Mouse (Mus musculus): ENCODE results near the gene Tacr1.

Tacr1 gene

DNA sequence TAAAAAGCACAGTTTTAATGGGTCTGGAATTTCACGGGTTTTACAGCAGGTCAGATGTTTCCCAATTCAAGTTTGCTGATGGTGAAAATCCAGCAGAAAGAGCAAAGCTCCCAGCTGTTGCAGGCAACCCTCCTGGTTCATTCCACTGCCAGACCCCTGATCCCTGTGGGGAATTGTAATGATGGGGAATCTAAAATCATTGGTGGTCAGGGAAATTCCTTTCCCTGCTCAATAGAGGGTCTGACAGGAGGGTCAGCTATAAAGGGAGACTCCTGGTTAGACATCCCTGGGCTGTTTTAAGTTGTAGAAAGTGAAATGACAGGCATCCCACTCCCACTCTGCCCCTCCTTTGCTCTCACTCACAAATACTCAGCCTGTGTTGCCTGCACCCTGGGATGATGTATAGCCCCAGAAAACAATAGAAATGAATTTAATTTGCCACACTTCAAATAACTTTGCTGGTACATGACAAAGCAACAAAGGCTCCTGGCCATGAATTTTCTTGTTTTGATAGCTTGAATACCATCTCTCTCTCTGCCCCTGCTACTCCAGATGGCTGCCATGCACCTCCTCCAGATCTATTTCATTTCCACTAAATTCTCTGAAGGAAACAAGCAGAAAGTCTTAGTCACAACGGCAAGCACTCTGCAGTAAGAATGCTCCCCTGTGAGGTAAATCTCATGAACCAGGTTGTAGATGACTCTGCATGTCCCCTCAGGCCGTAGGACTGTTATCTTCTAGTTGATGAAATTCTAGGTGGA, 123.2 kb downstream of the Tacr1 start:
- no peak for DNase-seq (ENCODE audit: low spot score)

DNA sequence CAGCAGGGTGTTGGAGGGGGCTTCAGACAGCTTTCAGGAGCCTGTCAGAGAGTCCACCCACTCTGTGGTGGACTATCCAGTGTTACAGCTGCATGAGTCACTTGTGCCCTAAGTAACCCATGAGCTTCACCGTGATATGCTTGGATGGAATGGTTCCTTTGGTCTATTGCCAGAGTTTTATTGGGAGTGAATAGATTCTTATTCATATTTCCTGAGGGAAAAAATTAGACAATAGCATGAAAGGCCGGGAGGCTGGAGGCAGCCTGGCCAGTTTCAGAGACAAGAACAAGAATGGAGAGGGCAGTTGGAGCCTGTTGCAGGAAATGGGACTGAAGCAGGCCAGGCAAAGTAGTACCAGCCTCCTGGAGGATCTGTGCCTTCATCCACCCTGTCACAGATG, 126.5 kb downstream of the Tacr1 start:
- no peak for DNase-seq (ENCODE audit: low spot score)

DNA sequence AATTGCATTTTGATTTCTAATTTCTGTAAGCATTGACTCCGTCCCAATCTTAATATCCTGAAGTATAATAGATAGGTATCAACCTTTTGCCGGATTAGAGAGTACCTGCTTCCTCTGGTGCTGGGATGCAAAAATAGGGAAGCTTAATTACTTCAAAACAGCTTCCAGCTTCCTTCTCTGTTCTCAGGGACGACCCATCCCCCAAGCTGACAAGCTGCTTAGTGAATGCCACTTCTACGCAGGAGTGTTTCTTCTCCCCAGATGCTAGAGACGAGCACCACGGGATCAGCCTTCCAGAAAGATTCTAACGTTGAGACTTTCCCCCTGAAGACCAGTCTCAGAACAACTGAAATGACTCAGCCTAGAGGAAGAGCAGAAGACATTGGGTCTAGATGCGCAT, 134.5 kb downstream of the Tacr1 start:
- DNase-seq (ENCODE audit: low spot score): no peak

DNA sequence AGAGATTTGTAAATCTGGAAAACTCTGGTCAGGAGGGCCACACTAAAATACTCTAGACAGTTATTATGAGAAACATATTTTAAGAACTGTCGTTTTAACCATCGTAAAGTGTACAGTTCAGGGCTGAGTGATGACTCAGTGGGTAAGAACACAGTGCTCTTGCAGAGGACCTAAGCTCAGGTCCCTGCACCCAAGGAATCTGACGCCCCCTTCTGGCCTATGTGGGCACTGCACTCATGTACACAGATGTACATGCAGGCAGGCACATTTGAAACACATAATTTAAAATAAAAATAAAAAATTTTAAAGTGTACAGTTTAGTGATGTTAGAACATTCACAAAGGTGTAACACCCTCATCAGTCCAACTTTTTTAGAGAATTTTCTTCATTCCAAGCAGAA, 147.1 kb downstream of the Tacr1 start:
- no peak for DNase-seq (ENCODE audit: low spot score)

DNA sequence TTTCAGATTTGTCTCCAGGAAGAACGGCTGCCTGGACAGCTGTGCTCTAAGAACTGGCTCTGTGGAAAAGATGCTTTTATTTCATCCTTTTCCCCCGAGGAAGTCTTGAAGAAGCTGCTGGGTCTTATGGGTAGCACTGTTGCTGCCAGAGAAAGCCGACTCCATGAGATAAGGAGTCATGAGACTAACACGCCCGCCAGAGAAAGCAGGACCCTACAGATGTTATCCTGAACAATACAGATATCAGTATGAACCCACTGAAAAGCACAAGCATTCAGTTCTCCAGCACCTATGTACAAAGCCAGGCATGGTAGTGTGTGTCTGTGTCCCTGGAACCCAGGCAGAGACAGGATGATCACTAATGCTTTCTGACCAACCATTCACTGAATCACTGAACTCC, 173.3 kb downstream of the Tacr1 start:
- DNase-seq (ENCODE audit: low spot score): no peak

DNA sequence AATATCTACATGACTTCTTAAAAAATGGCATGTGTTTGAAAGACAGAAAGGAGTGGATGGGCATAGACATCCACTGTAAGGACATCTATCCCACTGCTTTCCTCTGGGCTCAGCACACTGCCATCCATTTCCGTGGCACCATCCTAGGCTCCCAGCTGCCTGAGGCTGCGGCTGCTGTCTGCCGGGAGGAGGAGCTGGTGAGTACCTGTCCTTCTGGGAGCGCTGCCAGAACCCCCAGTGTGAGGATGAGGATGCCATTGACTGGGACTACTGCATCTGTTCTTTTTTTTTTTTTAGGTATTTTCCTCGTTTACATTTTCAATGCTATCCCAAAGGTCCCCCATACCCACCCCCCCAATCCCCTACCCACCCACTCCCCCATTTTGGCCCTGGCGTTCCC, 183.3 kb downstream of the Tacr1 start:
- DNase-seq (ENCODE audit: low spot score): no peak

DNA sequence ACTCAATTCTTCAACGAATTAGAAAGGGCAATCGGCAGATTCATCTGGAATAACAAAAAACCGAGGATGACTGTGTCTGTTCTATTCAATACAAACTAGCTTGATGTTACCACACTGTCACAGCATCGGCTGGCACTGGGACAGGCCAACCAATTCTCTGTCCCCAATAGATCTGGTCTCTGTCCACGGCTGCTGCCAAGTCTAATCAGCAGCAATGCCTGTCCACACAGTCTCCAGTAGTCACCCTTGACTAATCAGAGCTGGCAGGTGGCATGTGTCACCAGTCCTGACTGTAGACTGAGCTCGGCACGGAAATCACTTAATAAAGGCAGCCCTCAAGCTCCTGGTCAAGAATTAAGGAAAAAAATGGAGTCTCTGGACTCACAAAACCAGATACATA, 187.3 kb downstream of the Tacr1 start:
- DNase-seq (ENCODE audit: low spot score): no peak

DNA sequence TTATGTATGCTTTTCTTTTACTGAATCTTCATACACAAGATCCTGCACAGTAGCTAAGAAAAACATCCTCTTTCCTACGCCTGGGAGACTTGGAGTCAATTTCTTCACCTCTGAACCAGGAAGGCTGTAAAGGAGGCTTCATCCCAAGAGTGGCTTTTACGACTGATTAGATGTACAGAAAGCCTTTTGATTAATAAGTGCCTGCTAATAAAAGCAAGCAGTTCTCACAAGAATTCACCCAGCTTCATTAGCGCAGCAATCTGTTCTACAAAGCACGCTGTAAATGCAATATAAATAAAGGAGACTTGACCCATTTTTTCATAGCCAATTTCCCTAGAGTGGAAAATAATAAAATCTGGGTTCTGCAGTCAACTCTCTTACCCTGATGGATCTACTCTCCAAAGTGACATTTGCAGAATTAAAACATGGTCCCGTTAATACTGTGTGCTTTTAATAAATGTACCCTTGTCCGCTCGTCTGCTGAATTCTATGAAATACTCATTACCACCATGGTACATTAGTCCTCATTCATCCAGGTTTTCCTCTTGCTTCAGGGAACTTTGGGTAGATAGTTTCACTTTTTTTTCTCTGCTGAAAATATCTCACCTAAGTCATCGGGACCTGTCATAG, 193.4 kb downstream of the Tacr1 start:
- DNase-seq (ENCODE audit: low spot score): peak; percentile 40

DNA sequence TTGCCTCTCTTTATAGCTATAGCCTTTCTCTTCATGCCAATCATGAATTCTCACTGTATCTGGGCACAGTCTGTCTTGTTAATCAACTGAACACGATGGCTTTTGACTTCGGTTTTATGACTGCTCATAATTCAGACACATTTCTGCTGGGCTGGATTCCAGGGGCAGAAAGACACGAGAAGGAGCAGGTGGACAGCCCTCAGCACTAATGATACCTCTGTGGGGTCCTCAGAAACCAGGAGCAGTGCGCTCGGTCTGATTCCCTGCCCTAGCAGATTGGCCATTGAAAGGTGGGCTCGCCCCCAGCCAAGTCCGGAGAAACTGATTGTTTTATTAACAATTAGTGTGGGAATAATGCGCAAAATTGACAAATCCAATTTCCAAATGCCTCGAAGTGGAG, 201.1 kb downstream of the Tacr1 start:
- DNase-seq (ENCODE audit: low spot score): no peak

DNA sequence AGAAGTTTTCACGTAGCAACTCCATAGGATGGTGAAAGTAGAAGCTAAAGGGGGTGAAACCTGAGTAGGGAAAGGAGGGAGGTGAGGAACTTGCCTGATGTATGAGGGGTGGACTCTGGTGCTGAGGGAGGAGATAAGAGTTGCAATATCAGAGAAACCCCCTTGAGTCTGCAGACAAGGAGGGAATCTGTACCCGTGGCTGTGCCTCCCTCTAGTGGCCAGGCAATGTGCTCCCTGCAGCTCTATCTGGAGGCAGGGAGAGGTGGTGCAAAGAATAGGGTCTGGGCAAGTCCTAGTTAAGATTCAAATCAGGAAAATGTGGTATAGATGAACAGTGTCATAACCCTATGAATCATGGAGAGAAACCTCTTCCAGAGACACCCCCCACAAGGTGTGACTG, 201.5 kb downstream of the Tacr1 start:
- peak; percentile 71 for DNase-seq (ENCODE audit: low spot score)

DNA sequence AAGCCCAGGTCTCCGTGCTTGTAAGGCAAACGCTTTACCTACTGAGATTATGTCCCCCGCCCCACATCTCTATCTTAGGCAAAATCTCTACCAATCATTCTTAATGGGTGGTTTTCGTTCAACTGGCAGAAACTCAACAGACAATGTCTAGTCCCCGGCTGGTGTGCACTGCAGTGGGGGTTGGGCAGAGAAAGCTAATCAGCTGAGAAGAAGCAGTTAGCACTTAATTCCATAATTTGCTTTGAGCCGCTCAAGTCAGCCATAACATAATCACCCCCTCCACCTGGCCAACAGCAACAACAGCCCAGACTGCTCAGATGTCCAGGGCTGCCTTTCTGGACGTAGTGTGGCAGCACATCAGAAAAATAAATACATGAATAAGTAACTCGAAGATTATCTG, 202.7 kb downstream of the Tacr1 start:
- DNase-seq (ENCODE audit: low spot score): peak; percentile 70

DNA sequence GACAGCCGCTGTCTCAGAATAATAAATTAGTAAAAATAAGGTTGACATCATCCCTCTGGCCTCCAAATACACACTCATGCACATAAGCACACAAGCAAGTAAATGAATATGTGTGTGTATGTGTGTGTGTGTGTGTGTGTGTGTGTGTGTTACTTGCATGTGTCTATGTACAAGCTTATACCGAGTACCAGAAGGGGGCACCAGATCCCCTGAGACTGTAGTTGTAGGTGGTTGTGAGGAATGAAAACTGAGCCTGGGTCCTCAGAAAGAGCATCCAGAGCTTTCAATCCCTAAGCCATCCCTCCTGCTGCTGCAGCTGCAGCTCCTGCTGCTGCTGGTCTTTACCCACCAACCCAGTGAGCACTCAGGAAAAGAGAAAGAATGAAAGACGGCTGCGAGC, 206.6 kb downstream of the Tacr1 start:
- DNase-seq (ENCODE audit: low spot score): no peak

DNA sequence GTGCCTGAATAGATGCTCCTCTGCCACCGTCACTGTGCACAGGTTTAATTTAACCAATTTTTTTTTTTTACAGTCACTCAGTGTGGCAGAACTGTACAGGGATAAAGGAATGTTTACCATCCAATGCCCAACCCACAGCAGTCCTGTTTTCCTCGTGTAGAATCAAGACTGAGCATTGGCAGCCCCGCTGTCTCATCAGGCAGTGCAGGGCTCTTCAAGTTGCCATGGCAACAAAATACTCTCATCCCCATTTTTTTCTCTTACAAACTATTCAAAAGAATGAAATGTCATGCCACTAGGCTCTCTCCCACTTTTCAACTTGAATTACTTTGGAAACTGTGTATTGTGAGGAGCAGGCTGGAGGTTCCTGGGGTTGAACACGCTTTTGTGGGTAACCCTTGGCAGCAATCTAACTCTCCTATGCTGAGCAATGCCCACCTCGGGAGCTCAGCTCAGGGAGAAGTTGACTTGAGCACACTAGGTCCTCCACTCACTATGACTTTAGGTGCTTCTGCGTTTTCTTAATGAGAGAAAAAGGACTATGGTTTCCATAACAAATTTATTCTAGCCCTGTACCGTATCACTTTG, 207.3 kb downstream of the Tacr1 start:
- DNase-seq (ENCODE audit: low spot score): no peak

Measured in retina, embryonic 14.5 days (tissue).